Mouse (Mus musculus) gastrocnemius, adult 2 months (tissue): ENCODE measurements around the gene Tigd4. TPM values are rescaled to one million over a fixed set of nuclear protein-coding genes. Genes with fewer than 3 reads are reported as not detected.
A peak's percentile ranks its signal among the peaks of the same experiment; 100 is the strongest.

Experiments
- DNase-seq: peaks from one replicate; pipeline ENCODE4 v3.0.0; 2022
- H3K27ac ChIP-seq: fragments of 200-600 bp; 2 replicates; pipeline ENCODE4 v1.8.1; 2022; ENCODE audit warnings: mild to moderate bottlenecking
- H3K4me3 ChIP-seq: fragments of 200-600 bp; 2 replicates; pipeline ENCODE4 v1.8.1; 2022; ENCODE audit warnings: mild to moderate bottlenecking, moderate library complexity
- CTCF ChIP-seq: fragments of 200-600 bp; IDR thresholded peaks from 2 replicates; pipeline ENCODE4 v1.8.1; 2022; ENCODE audit warnings: antibody characterized with exemption, mild to moderate bottlenecking, moderate library complexity
- intact Hi-C: fragments of 180-260 bp; cut with DNase I; formaldehyde crosslinking; loops from one replicate; pipeline ENCODE4 v1.15.1; 2025
- total RNA-seq, 2 experiments: library from RNA; stranded (reverse); gene quantifications; 2 replicates each; pipeline ENCODE4 v1.2.3; 2021

The Tigd4 gene
- total RNA-seq, 2 experiments from 2014 or later, result 6.0 to 18.3 TPM

DNA sequence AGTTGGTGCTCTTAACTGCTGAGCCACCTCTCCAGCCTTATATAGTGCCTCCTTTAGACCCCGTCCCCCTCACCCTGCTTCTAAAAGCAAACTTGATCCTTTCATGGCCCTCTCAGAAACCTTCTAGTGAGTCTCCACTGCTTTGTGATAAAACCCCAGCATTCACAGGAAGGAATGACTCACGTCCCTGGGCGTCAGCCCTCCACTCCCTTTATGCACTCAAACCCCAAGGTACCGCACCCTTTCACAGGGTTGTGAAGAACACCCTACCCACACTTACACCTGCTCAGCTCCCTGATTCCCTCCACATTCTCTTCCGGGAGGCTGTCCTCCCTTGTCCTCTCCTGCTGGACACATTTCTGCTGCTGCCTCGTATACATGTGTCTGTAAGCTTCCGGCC is 25.7 kb downstream of the Tigd4 start:
- H3K4me3 ChIP-seq, result no peak overlapping the region
- intact Hi-C loops, result loop anchor here (5.0 to 10.0 kb wide), 2 partner anchors 73 to 286 kb away; no protein-coding TSS in a partner anchor
- TF ChIP-seq CTCF, result no peak
- no peak for DNase-seq
- H3K27ac ChIP-seq, result no peak overlapping the region

DNA sequence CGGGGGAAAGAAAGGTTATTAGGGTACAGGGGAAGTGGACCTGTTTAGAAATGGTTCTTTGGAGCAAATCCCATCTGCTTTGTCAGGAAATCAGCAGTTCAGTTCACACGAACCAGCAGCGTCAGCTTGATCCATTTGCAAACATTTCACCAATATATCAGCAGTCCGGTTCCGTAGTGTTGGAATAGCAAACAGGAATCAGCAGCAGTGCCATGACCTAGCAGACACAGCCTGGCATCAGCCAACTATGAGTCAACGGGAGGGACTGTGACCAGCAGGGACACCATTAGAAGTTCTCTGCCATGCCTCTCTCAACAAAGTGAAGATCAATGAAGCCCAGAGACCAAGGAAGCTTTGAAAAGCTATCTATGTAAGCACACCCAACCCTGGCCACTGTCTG is 26.4 kb downstream of the Tigd4 start:
- intact Hi-C loops, result loop anchor here (5.0 to 10.0 kb wide), 2 partner anchors 73 to 285 kb away; no protein-coding TSS in a partner anchor
- no peak for DNase-seq
- no peak overlapping the region for H3K27ac ChIP-seq
- no peak for TF ChIP-seq CTCF
- H3K4me3 ChIP-seq, result no peak overlapping the region

DNA sequence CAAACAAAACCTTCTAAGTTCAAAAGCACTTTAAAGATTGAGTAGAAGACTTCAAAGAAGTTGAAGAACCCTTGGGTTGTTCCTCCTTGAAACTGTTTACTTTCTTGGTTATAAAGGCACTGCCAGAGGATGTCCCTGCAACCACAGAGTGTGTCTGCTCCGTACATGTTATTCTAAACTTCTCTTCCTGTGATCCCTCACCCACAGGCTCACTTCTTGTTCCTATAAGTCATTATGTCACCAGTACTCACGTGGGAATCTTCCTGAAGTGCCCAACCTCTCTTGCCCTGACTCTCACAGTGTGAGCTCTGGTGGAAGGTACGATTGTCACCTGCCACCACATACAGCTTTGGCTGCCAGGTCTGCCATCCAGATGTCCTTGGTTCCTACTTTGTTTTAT is 28.7 kb downstream of the Tigd4 start:
- no peak for DNase-seq
- H3K27ac ChIP-seq, result no peak overlapping the region
- intact Hi-C loops, result no loop called here
- no peak for TF ChIP-seq CTCF
- no peak overlapping the region for H3K4me3 ChIP-seq

GRCm38 (mm10) chr3:84631586-84631985 is 38.2 kb downstream of the Tigd4 start:
- no peak for TF ChIP-seq CTCF

GRCm38 (mm10) chr3:84637095-84637494 is 43.7 kb downstream of the Tigd4 start:
- Histone ChIP-seq H3K27ac (no peak overlapping the region), H3K4me3 (no peak overlapping the region)
- no peak for TF ChIP-seq CTCF
- DNase-seq, result no peak
- intact Hi-C loops, result no loop called here

More at GRCm38 (mm10) chr3:84631586-84631985, 38.2 kb downstream of the Tigd4 start:
- Histone ChIP-seq H3K27ac (no peak overlapping the region), H3K4me3 (no peak overlapping the region)
- intact Hi-C loops, result no loop called here
- DNase-seq, result no peak

- Histone ChIP-seq H3K4me3 (no peak overlapping the region), H3K27ac (no peak overlapping the region)
- DNase-seq, result no peak
- intact Hi-C loops, result no loop called here
- no peak for TF ChIP-seq CTCF
These were observed 44.7 kb downstream of the Tigd4 start for GRCm38 (mm10) chr3:84637890-84638578.

- DNase-seq, result no peak
- Histone ChIP-seq H3K27ac (no peak overlapping the region), H3K4me3 (no peak overlapping the region)
- no peak for TF ChIP-seq CTCF
- intact Hi-C loops, result no loop called here
These were observed 45.5 kb downstream of the Tigd4 start for GRCm38 (mm10) chr3:84638858-84639257.

DNA sequence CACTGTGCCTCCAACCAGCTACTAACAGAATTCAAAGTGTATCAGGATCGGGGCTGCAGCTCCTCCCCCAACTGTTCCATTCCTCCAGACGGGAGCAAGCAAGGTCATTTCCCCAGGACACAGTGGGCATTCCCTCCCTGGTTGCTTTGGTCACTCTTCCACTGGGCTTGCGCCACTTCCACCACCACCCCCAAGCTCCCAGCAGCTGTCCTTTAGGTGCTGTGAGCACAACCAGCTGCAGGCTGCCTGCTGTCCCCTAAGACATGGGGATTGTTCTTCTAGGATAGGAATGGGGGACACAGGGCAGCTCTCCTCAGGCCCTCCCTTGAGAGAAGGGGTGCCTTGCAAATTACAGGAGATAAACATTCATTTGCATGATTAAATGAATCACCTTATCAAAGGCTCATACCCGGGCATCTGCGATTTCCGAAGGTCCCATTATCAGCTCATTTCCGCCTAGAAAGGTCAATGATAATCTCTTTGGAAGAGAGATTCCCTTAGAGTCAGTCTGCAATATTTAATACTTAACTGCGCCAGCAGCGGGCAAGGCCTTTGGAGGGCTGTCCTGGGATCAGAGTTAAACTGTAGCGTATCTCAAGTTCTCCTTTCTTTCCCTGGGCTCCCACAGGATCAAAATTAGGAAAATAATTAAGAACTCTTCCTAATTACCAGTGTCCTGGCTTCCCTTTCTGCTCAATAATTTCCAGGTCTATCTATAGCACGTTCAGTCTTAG is 46.6 kb downstream of the Tigd4 start:
- no peak for TF ChIP-seq CTCF
- no peak for DNase-seq
- Histone ChIP-seq H3K27ac (no peak overlapping the region), H3K4me3 (no peak overlapping the region)
- intact Hi-C loops, result no loop called here

GRCm38 (mm10) chr3:84640536-84640935 is 47.2 kb downstream of the Tigd4 start:
- intact Hi-C loops, result no loop called here
- DNase-seq, result no peak
- H3K27ac ChIP-seq, result no peak overlapping the region
- no peak overlapping the region for H3K4me3 ChIP-seq
- TF ChIP-seq CTCF, result no peak

DNA sequence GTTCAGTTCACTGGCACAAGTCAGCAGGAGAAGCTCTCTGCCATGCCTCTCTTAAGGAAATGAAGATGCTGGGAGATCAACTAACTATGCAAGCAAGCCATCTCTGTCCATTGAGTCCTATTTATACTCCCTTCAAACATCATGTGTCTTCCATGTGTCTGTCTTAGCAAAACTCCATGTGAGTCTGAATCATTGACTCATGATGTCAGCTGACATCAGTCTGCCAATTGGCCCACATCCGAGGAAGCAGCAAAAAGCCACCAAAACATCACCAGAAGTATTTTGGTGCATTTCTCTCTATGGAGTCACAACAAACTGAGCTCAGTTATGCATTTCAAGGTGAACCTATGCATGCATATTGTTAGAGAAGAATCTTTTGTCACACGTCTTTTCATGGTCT is 48.0 kb downstream of the Tigd4 start:
- no peak for DNase-seq

GRCm38 (mm10) chr3:84642942-84643341 is 49.6 kb downstream of the Tigd4 start:
- Histone ChIP-seq H3K4me3 (no peak overlapping the region), H3K27ac (no peak overlapping the region)
- intact Hi-C loops, result no loop called here
- no peak for DNase-seq
- TF ChIP-seq CTCF, result no peak

More for the DNA sequence above, 48.0 kb downstream of the Tigd4 start:
- intact Hi-C loops, result no loop called here
- no peak for TF ChIP-seq CTCF
- Histone ChIP-seq H3K27ac (no peak overlapping the region), H3K4me3 (no peak overlapping the region)

DNA sequence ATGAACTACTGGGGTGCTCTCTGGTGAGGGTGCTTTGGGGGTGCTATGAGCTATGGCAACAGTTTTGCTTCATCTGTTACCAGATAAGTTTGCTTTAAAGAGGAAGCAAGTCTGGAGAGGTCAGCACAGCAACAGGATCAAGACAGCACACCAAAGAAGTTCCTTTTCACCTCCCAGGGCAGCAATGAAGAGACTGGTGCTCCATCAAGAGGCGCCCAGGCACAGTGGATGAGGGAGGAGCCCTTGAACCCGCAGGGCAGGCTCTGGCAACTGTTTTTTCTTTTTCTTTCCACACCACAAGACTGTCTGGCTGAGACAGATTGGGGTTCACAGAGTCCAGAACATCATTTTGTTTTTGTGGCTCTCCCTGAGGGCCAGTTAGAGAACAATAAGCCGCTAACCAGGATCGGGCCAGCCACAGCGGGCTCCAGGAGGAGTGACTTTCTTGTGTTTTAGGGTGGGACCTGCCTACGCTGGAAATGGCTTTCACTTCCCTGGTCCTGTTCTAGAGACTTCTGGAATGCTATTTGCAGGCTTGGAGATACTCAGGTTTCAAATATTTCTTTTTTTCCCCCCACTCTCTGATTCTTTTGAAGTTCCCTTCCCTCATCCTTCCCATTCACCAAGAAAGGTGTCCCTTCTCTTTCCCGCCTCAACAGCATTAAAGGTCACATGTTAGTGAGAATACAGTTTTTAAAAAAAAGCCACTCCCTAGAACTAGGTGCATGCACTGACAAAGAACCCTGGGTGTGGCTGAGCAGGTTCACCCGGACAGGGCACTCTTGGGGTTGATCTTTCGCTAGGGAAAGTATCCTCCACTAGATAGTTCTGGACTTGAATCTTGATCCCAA is 52.0 kb downstream of the Tigd4 start:
- TF ChIP-seq CTCF, result no peak
- Histone ChIP-seq H3K4me3 (no peak overlapping the region), H3K27ac (peak overlapping the region; percentile 16; the same call in 1 of the 2 replicates)
- intact Hi-C loops, result no loop called here
- no peak for DNase-seq

DNA sequence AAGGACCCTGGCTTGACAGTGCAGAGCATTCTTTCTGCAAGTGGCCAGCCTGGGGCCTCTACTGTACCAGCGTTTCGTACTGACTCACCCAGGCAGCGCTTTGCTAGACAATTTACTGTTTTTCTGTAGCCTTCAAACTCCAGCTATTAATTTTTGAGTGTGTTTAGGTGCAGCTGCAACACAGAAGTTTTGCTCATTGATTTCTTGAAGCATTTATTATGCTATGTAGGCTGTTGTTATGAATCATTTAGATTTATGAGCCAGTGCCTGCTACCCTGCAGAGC is 52.6 kb downstream of the Tigd4 start:
- TF ChIP-seq CTCF, result no peak
- intact Hi-C loops, result no loop called here
- Histone ChIP-seq H3K4me3 (no peak overlapping the region), H3K27ac (no peak overlapping the region)
- no peak for DNase-seq
